ENCODE assay signal across 11 mouse cellular contexts in the genomic region with DNA sequence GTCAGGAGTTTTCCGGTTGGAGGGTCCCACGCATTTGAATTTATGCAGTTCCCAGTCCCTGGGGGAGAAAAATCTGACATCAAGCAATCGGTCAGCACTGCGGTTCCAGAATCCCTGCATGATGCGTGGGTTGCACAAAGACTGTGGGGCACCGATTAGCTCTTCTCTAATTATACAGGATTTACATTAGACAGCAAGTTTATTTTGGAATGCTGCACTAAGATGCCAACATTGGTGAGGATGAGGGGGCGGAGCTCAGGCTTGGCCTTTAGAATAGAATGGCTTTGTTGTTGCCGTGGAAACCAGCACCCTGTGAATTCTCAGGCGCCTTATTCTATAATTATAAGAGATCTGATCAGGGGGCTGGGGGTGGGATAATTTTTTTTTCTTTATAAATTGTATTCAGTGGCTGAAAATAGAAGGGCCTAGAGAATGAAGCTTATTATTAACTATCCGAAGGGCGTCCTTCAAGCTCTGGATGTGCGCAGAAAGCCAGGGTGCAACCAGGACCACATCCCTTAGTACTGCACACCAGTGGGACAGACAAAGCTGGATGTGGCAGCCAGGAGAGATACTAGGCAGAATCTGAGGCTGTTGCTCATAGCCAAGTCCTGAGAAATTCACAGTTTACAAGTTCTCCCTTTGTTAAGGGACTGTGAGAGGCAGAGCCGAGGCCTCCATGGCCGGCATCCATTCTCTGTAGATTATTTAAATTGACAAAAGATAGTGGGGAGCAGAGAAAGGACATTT.
DNase-seq lines count a peak whose midpoint lies in the region; ATAC-seq lines count a peak whose summit lies in the region.
"Had no signal": no experiment of that assay in that cellular context is flagged by ENCODE, and none has a peak within 500 bp of the region (broad histone marks: within the 10 kb centered on the region; RNA-seq: fewer than 3 reads in every experiment).

No protein-coding gene starts in this region.

- ATAC-seq in hindbrain, embryonic 15.5 days (ENCODE audit: low FRiP score, low read depth) = peak; percentile 79
- ATAC-seq in midbrain, embryonic 11.5 days (ENCODE audit: low FRiP score) = peak; percentile 35; the same call in 1 of the 2 replicates
- ATAC-seq in intestine, embryonic 15.5 days = no peak

- intact Hi-C loops in heart, postnatal 14 days (cut with DNase I) = no loop called here

- H3K36me3 ChIP-seq in hindbrain, embryonic 15.5 days = no peaks in the 10 kb centered on the region
- no peaks in the 10 kb centered on the region for H3K36me3 ChIP-seq in midbrain, embryonic 11.5 days (ENCODE audit: control insufficient read depth, insufficient read depth, low read length)
- no peaks in the 10 kb centered on the region for H3K36me3 ChIP-seq in intestine, embryonic 15.5 days
- H3K36me3 ChIP-seq: embryonic facial prominence, embryonic 15.5 days; heart, embryonic 15.5 days had no signal

- 31% methylated on average over 14 of the region's 14 CpGs for WGBS in hindbrain, embryonic 15.5 days
- 69% methylated on average over 14 of the region's 14 CpGs for WGBS in midbrain, embryonic 11.5 days
- WGBS in intestine, embryonic 15.5 days = 92% methylated on average over 14 of the region's 14 CpGs

- DNase-seq in retina, postnatal 1 day = peak; percentile 21
- no peak for DNase-seq in retina, embryonic 14.5 days (ENCODE audit: low spot score)
- peak; percentile 84 for DNase-seq in midbrain, embryonic 11.5 days (ENCODE audit: low spot score, missing footprints)
- DNase-seq in thymus, postnatal 25 days = no peak
- DNase-seq in heart, postnatal 14 days = no peak
- no peak for DNase-seq in cerebellum, postnatal 25 days
- DNase-seq: adrenal gland, postnatal 14 days had no signal

- H3K27me3 ChIP-seq in hindbrain, embryonic 15.5 days = no peaks in the 10 kb centered on the region
- H3K27me3 ChIP-seq in midbrain, embryonic 11.5 days (ENCODE audit: control insufficient read depth, insufficient read depth, low read length) = no peaks in the 10 kb centered on the region
- no peaks in the 10 kb centered on the region for H3K27me3 ChIP-seq in intestine, embryonic 15.5 days (replicated peaks)
- H3K27me3 ChIP-seq: embryonic facial prominence, embryonic 15.5 days; heart, embryonic 15.5 days had no signal

- no peak overlapping the region for H3K4me3 ChIP-seq in hindbrain, embryonic 15.5 days
- H3K4me3 ChIP-seq in midbrain, embryonic 11.5 days (ENCODE audit: low read depth, low read length) = no peak overlapping the region
- no peak overlapping the region for H3K4me3 ChIP-seq in intestine, embryonic 15.5 days (replicated peaks)
- H3K4me3 ChIP-seq: embryonic facial prominence, embryonic 15.5 days; heart, embryonic 15.5 days had no signal

- H3K9me3 ChIP-seq in hindbrain, embryonic 15.5 days = no peaks in the 10 kb centered on the region
- no peaks in the 10 kb centered on the region for H3K9me3 ChIP-seq in midbrain, embryonic 11.5 days (ENCODE audit: control insufficient read depth, low read length)
- H3K9me3 ChIP-seq in intestine, embryonic 15.5 days = no peaks in the 10 kb centered on the region
- H3K9me3 ChIP-seq: embryonic facial prominence, embryonic 15.5 days; heart, embryonic 15.5 days had no signal

- no peak overlapping the region for H3K9ac ChIP-seq in hindbrain, embryonic 15.5 days
- no peak overlapping the region for H3K9ac ChIP-seq in midbrain, embryonic 11.5 days (ENCODE audit: low read length)
- no peak overlapping the region for H3K9ac ChIP-seq in intestine, embryonic 15.5 days
- H3K9ac ChIP-seq: embryonic facial prominence, embryonic 15.5 days; heart, embryonic 15.5 days had no signal

- H3K27ac ChIP-seq in hindbrain, embryonic 15.5 days (replicated peaks) = peak overlapping the region; percentile 64
- no peak overlapping the region; the same call in 1 of the 2 replicates for H3K27ac ChIP-seq in midbrain, embryonic 11.5 days (ENCODE audit: low read depth, low read length)
- H3K27ac ChIP-seq in intestine, embryonic 15.5 days = no peak overlapping the region
- H3K27ac ChIP-seq: embryonic facial prominence, embryonic 15.5 days; heart, embryonic 15.5 days had no signal

- peak overlapping the region; percentile 8; the same call in 1 of the 2 replicates for H3K4me2 ChIP-seq in hindbrain, embryonic 15.5 days
- H3K4me2 ChIP-seq in midbrain, embryonic 11.5 days = no peak overlapping the region
- no peak overlapping the region for H3K4me2 ChIP-seq in intestine, embryonic 15.5 days (replicated peaks)
- H3K4me2 ChIP-seq: embryonic facial prominence, embryonic 15.5 days; heart, embryonic 15.5 days had no signal

- peaks cover 13% of the 10 kb centered on the region for H3K4me1 ChIP-seq in hindbrain, embryonic 15.5 days (replicated peaks)
- peaks cover 6% of the 10 kb centered on the region for H3K4me1 ChIP-seq in midbrain, embryonic 11.5 days (ENCODE audit: control insufficient read depth, insufficient read depth, low read length)
- H3K4me1 ChIP-seq in intestine, embryonic 15.5 days (replicated peaks) = no peaks in the 10 kb centered on the region
- H3K4me1 ChIP-seq: embryonic facial prominence, embryonic 15.5 days; heart, embryonic 15.5 days had no signal

Comparison
In these comparisons a context has a peak if more than half of its experiments do, and no peak if none do; other contexts are left out.
1. DNase-seq: peak in retina, postnatal 1 day (single experiment) and midbrain, embryonic 11.5 days (single experiment); none in retina, embryonic 14.5 days (single experiment), thymus, postnatal 25 days (single experiment), heart, postnatal 14 days (0 of 2) and cerebellum, postnatal 25 days (0 of 2).